Comparison of ENCODE assay signal across 9 mouse cellular contexts in genomic region chr7:28901311-28902125, GRCm38 (mm10). TPM values are rescaled to one million over a fixed set of nuclear protein-coding genes. Genes with fewer than 3 reads are reported as not detected.
A peak's percentile ranks its signal among the peaks of the same experiment; 100 is the strongest.
DNase-seq lines count a peak whose midpoint lies in the region; ATAC-seq and TF ChIP-seq lines count a peak whose summit lies in the region.
"Had no signal": no experiment of that assay in that cellular context is flagged by ENCODE, and none has a peak within 500 bp of the region (broad histone marks: within the 10 kb centered on the region; RNA-seq: fewer than 3 reads in every experiment).

No protein-coding gene starts in this region.

- H3K79me2 ChIP-seq in myocyte (ENCODE audit: control insufficient read depth, insufficient read depth): no peaks in the 10 kb centered on the region

- ATAC-seq in embryonic facial prominence, embryonic 12.5 days (ENCODE audit: insufficient number of reproducible peaks, insufficient read depth, low FRiP score, low TSS enrichment): peak; percentile 37; the same call in 1 of the 2 replicates
- no peak for ATAC-seq in erythroblast, adult 5-6 weeks (replicated peaks; ENCODE audit: low FRiP score, poor library complexity, severe bottlenecking)

- no peak overlapping the region for H3ac ChIP-seq in myocyte (ENCODE audit: control insufficient read depth, insufficient read length)

- no peaks in the 10 kb centered on the region for H3K4me1 ChIP-seq in embryonic facial prominence, embryonic 12.5 days
- no peaks in the 10 kb centered on the region for H3K4me1 ChIP-seq in embryonic facial prominence, embryonic 10.5 days
- peaks cover 33% of the 10 kb centered on the region for H3K4me1 ChIP-seq in heart, embryonic 10.5 days
- H3K4me1 ChIP-seq: liver, embryonic 13.5 days had no signal

- DNase-seq in embryonic facial prominence, embryonic 10.5 days (ENCODE audit: low spot score): no peak
- DNase-seq in left cerebral cortex, adult 9 months (ENCODE audit: low spot score in 2 of 2): peak; percentile 64 to 65
- no peak for DNase-seq in left cerebral cortex, postnatal 4 days
- peak; percentile 82 for DNase-seq in heart, embryonic 10.5 days (ENCODE audit: low spot score)
- DNase-seq in cerebellum, adult 9-10 months: no peak
- DNase-seq: liver, embryonic 13.5 days had no signal

- intact Hi-C loops in left cerebral cortex, postnatal 4 days (cut with DNase I): no loop called here

- no peaks in the 10 kb centered on the region for H3K9me3 ChIP-seq in embryonic facial prominence, embryonic 12.5 days
- no peaks in the 10 kb centered on the region for H3K9me3 ChIP-seq in embryonic facial prominence, embryonic 10.5 days
- H3K9me3 ChIP-seq in heart, embryonic 10.5 days: no peaks in the 10 kb centered on the region
- H3K9me3 ChIP-seq: liver, embryonic 13.5 days had no signal

- 0 out of 2 replicates have a peak overlapping the region, but pooled peaks have one; percentile 30 for H3K27ac ChIP-seq in embryonic facial prominence, embryonic 12.5 days
- no peak overlapping the region for H3K27ac ChIP-seq in embryonic facial prominence, embryonic 10.5 days (replicated peaks)
- peak overlapping the region; percentile 78 for H3K27ac ChIP-seq in heart, embryonic 10.5 days
- H3K27ac ChIP-seq: liver, embryonic 13.5 days had no signal

- peak; percentile 14 for TF ChIP-seq POLR2A in myocyte (IDR thresholded peaks at IDR 0.05; ENCODE audit: insufficient read length, low read depth)

- H3K4me2 ChIP-seq in embryonic facial prominence, embryonic 12.5 days (replicated peaks): no peak overlapping the region
- H3K4me2 ChIP-seq in myocyte (ENCODE audit: low read depth): peak overlapping the region; percentile 2
- H3K4me2 ChIP-seq: liver, embryonic 13.5 days had no signal

- WGBS in embryonic facial prominence, embryonic 12.5 days: 88% methylated on average over 13 of the region's 13 CpGs
- 91% methylated on average over 13 of the region's 13 CpGs for WGBS in embryonic facial prominence, embryonic 10.5 days
- WGBS in heart, embryonic 10.5 days: 82% methylated on average over 13 of the region's 13 CpGs

- H3K27me3 ChIP-seq in embryonic facial prominence, embryonic 12.5 days: no peaks in the 10 kb centered on the region
- no peaks in the 10 kb centered on the region for H3K27me3 ChIP-seq in embryonic facial prominence, embryonic 10.5 days (replicated peaks; ENCODE audit: low read depth, poor library complexity, severe bottlenecking)
- H3K27me3 ChIP-seq in heart, embryonic 10.5 days (ENCODE audit: insufficient read depth, poor library complexity, severe bottlenecking): no peaks in the 10 kb centered on the region
- no peaks in the 10 kb centered on the region for H3K27me3 ChIP-seq in myocyte (ENCODE audit: control insufficient read depth, insufficient read depth, insufficient read length)
- H3K27me3 ChIP-seq: liver, embryonic 13.5 days had no signal

- no peak overlapping the region for H3K4me3 ChIP-seq in embryonic facial prominence, embryonic 12.5 days
- H3K4me3 ChIP-seq in embryonic facial prominence, embryonic 10.5 days: no peak overlapping the region
- H3K4me3 ChIP-seq in heart, embryonic 10.5 days: no peak overlapping the region
- no peak overlapping the region for H3K4me3 ChIP-seq in myocyte
- H3K4me3 ChIP-seq: liver, embryonic 13.5 days had no signal

- H3K36me3 ChIP-seq in embryonic facial prominence, embryonic 12.5 days: peaks cover 99% of the 10 kb centered on the region
- peaks cover 100% of the 10 kb centered on the region for H3K36me3 ChIP-seq in embryonic facial prominence, embryonic 10.5 days (replicated peaks)
- peaks cover 99% of the 10 kb centered on the region for H3K36me3 ChIP-seq in heart, embryonic 10.5 days
- H3K36me3 ChIP-seq in myocyte (ENCODE audit: control insufficient read depth, insufficient read depth): peaks cover 73% of the 10 kb centered on the region

- no peak overlapping the region for H3K9ac ChIP-seq in embryonic facial prominence, embryonic 12.5 days
- H3K9ac ChIP-seq: liver, embryonic 13.5 days had no signal

TF ChIP-seq in myocyte, 11 proteins besides CTCF, POLR2A, EP300 and RAD21:
- no peak for TF ChIP-seq POLR2AphosphoS2 (IDR thresholded peaks at IDR 0.05; ENCODE audit: insufficient read length, low read depth)
- no peak for TF ChIP-seq MYOG (IDR thresholded peaks at IDR 0.05; ENCODE audit: control insufficient read depth in 1 of 3, insufficient read depth in 1 of 3, insufficient read length in 2 of 3, low read depth in 2 of 3)
- TF ChIP-seq SRF (IDR thresholded peaks at IDR 0.05; ENCODE audit: control insufficient read depth, insufficient read length, low read depth): no peak
- TF ChIP-seq USF1 (IDR thresholded peaks at IDR 0.05; ENCODE audit: low read depth): no peak
- no peak for TF ChIP-seq REST (IDR thresholded peaks at IDR 0.05; ENCODE audit: insufficient read depth, insufficient read length)
- no peak for TF ChIP-seq TCF3 (IDR thresholded peaks at IDR 0.05; ENCODE audit: insufficient read length, low read depth)
- no peak for TF ChIP-seq MAX (IDR thresholded peaks at IDR 0.05; ENCODE audit: low read depth)
- no peak for TF ChIP-seq CEBPB (IDR thresholded peaks at IDR 0.05; ENCODE audit: insufficient read depth, poor library complexity, severe bottlenecking)
- no peak for TF ChIP-seq E2F4 (IDR thresholded peaks at IDR 0.05; ENCODE audit: insufficient read depth)
- TF ChIP-seq TCF12 (IDR thresholded peaks at IDR 0.05; ENCODE audit: insufficient read depth, poor library complexity, severe bottlenecking): no peak
- no peak for TF ChIP-seq MYOD1 (IDR thresholded peaks at IDR 0.05; ENCODE audit: control insufficient read depth in 1 of 3, insufficient read length in 2 of 3, low read depth in 2 of 3)

RNA-seq across cellular contexts. Expression of gene Capn12, which starts 20.3 kb away (rescaled TPM):
- 0.26 and 0.36 TPM in 2 replicates for polyA plus RNA-seq in embryonic facial prominence, embryonic 12.5 days (2016; fragmentation: Nextera tagmentation; extraction: Ambion mirVana)
- 0.44 and 0.55 TPM in 2 replicates for polyA plus RNA-seq in embryonic facial prominence, embryonic 10.5 days (2016; fragmentation: Nextera tagmentation; extraction: Ambion mirVana)
- under 1 TPM; 0.18 to 0.52 TPM for total RNA-seq in left cerebral cortex, postnatal 4 days (2021)
- 0.20 and 0.34 TPM in 2 replicates for polyA plus RNA-seq in heart, embryonic 10.5 days (2016; fragmentation: Nextera tagmentation; extraction: Ambion mirVana)
- polyA plus RNA-seq in myocyte (2012; fragmentation: generic; extraction: Trizol): 0.24 TPM
- total RNA-seq in erythroblast, adult 5-6 weeks (2015; ENCODE audit: low replicate concordance): not detected in 2 replicates
- total RNA-seq in erythroblast, adult 5-6 weeks (2017; ENCODE audit: low replicate concordance): 0.26 and 0.42 TPM in 2 replicates

RNA-seq across cellular contexts. Expression of gene Lgals7, which starts 37.9 kb away (rescaled TPM):
- polyA plus RNA-seq in embryonic facial prominence, embryonic 12.5 days (2016; fragmentation: Nextera tagmentation; extraction: Ambion mirVana): 2.4 and 4.2 TPM in 2 replicates
- 0.63 and 1.9 TPM in 2 replicates for polyA plus RNA-seq in embryonic facial prominence, embryonic 10.5 days (2016; fragmentation: Nextera tagmentation; extraction: Ambion mirVana)
- total RNA-seq in left cerebral cortex, postnatal 4 days (2021): 1 to 10 TPM; 2.3 to 3.7 TPM
- polyA plus RNA-seq in heart, embryonic 10.5 days (2016; fragmentation: Nextera tagmentation; extraction: Ambion mirVana): 0.24 and 0.81 TPM in 2 replicates
- 0.50 TPM for polyA plus RNA-seq in myocyte (2012; fragmentation: generic; extraction: Trizol)
- total RNA-seq in erythroblast, adult 5-6 weeks (2015; ENCODE audit: low replicate concordance): not detected in 2 replicates
- total RNA-seq in erythroblast, adult 5-6 weeks (2017; ENCODE audit: low replicate concordance): not detected in 2 replicates

Comparison
In these comparisons a context has a peak if more than half of its experiments do, and no peak if none do; other contexts are left out.
1. DNase-seq: peak in left cerebral cortex, adult 9 months (2 of 2) and heart, embryonic 10.5 days (single experiment); none in embryonic facial prominence, embryonic 10.5 days (single experiment), left cerebral cortex, postnatal 4 days (single experiment) and cerebellum, adult 9-10 months (single experiment).